8 mouse cellular contexts compared by ENCODE assay signal in the genomic region with DNA sequence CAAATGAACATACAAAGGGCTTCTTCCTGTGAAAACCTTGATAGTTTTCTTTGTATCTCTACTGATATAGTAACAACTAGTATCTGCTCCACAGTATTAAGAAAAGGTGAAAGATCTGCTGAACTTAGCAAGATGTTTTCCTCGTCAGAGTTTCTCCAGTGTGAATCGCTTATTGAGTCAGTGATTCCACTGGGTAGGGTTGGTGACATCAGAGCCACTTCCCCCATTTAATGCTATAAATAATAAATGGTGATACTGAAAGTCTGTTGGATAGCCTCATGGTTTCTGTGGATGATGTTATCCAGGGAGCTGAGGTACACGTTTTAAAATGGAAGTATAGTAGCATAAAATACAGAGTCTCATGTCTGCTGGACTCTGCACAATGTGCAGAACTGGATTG. TPM values are rescaled to one million over a fixed set of nuclear protein-coding genes. Genes with fewer than 3 reads are reported as not detected.
DNase-seq lines count a peak whose midpoint lies in the region; ATAC-seq and TF ChIP-seq lines count a peak whose summit lies in the region.

No protein-coding gene starts in this region.

- intact Hi-C loops in heart, postnatal 14 days (cut with DNase I): no loop called here

- TF ChIP-seq CTCF in E14TG2a.4 (conservative IDR thresholded peaks at IDR 0.05; ENCODE audit: low read length): no peak

- no peak for DNase-seq in heart, postnatal 14 days
- DNase-seq in right cerebral cortex, postnatal 25 days: no peak
- DNase-seq in testis, postnatal 14 days (ENCODE audit: low spot score): no peak
- DNase-seq in frontal cortex, postnatal 10 days (ENCODE audit: low spot score in 2 of 2): no peak

- H3K27me3 ChIP-seq in heart, embryonic 11.5 days (ENCODE audit: control insufficient read depth, insufficient read depth, low read length): no peaks in the 10 kb centered on the region
- H3K27me3 ChIP-seq in E14TG2a.4 (ENCODE audit: insufficient read depth, low read length): no peaks in the 10 kb centered on the region
- no peaks in the 10 kb centered on the region for H3K27me3 ChIP-seq in heart, embryonic 16.5 days (ENCODE audit: control insufficient read depth, insufficient read depth, low read length)
- no peaks in the 10 kb centered on the region for H3K27me3 ChIP-seq in megakaryocyte, embryonic 14.5 days (replicated peaks)

- WGBS in heart, embryonic 11.5 days (ENCODE audit: insufficient replicate concordance): 29% methylated on average over 3 of the region's 3 CpGs
- 12% methylated on average over 3 of the region's 3 CpGs for WGBS in heart, embryonic 16.5 days

- H3K27ac ChIP-seq in heart, embryonic 11.5 days (ENCODE audit: low read depth, low read length): 0 out of 2 replicates have a peak overlapping the region, but pooled peaks have one; percentile 98
- H3K27ac ChIP-seq in heart, embryonic 16.5 days (ENCODE audit: low read length): peak overlapping the region; percentile 97

- ATAC-seq in heart, embryonic 11.5 days (replicated peaks; ENCODE audit: insufficient number of reproducible peaks, low FRiP score, low TSS enrichment): no peak
- no peak for ATAC-seq in heart, embryonic 16.5 days (replicated peaks; ENCODE audit: extremely low read depth, insufficient read depth, low FRiP score)

- peak overlapping the region; percentile 97 for H3K9ac ChIP-seq in heart, embryonic 11.5 days (ENCODE audit: low read depth, low read length)
- peak overlapping the region; percentile 98 for H3K9ac ChIP-seq in heart, embryonic 16.5 days (ENCODE audit: low read length)

- H3K36me3 ChIP-seq in heart, embryonic 11.5 days (ENCODE audit: control insufficient read depth, insufficient read depth, low read length): no peaks in the 10 kb centered on the region
- H3K36me3 ChIP-seq in E14TG2a.4 (ENCODE audit: insufficient read depth, low read length): peaks cover 10% of the 10 kb centered on the region
- H3K36me3 ChIP-seq in heart, embryonic 16.5 days (ENCODE audit: control insufficient read depth, insufficient read depth): no peaks in the 10 kb centered on the region
- peaks cover 17% of the 10 kb centered on the region for H3K36me3 ChIP-seq in megakaryocyte, embryonic 14.5 days (replicated peaks; ENCODE audit: low read length)

- H3K4me3 ChIP-seq in heart, embryonic 11.5 days (ENCODE audit: low read depth, low read length): peak overlapping the region; percentile 78
- H3K4me3 ChIP-seq in E14TG2a.4 (replicated peaks; ENCODE audit: low read length): peak overlapping the region; percentile 94
- peak overlapping the region; percentile 97 for H3K4me3 ChIP-seq in heart, embryonic 16.5 days (ENCODE audit: low read length)
- peak overlapping the region; percentile 97 for H3K4me3 ChIP-seq in megakaryocyte, embryonic 14.5 days (replicated peaks)

- H3K9me3 ChIP-seq in heart, embryonic 11.5 days (replicated peaks; ENCODE audit: control insufficient read depth, low read length): no peaks in the 10 kb centered on the region
- H3K9me3 ChIP-seq in E14TG2a.4 (ENCODE audit: low read length): no peaks in the 10 kb centered on the region
- no peaks in the 10 kb centered on the region for H3K9me3 ChIP-seq in heart, embryonic 16.5 days (replicated peaks; ENCODE audit: control insufficient read depth, low read length)
- H3K9me3 ChIP-seq in megakaryocyte, embryonic 14.5 days: no peaks in the 10 kb centered on the region

- peaks cover 22% of the 10 kb centered on the region for H3K4me1 ChIP-seq in heart, embryonic 11.5 days (ENCODE audit: control insufficient read depth, insufficient read depth, low read length)
- peaks cover 51% of the 10 kb centered on the region for H3K4me1 ChIP-seq in E14TG2a.4 (replicated peaks; ENCODE audit: low read depth, low read length)
- H3K4me1 ChIP-seq in heart, embryonic 16.5 days (ENCODE audit: control insufficient read depth, insufficient read depth, low read length): peaks cover 33% of the 10 kb centered on the region
- H3K4me1 ChIP-seq in megakaryocyte, embryonic 14.5 days: peaks cover 61% of the 10 kb centered on the region

- peak overlapping the region; percentile 96 for H3K4me2 ChIP-seq in heart, embryonic 11.5 days
- peak overlapping the region; percentile 82 for H3K4me2 ChIP-seq in heart, embryonic 16.5 days (ENCODE audit: low read depth, low read length)

RNA-seq across cellular contexts. Expression of gene Fbxw11, which starts 1.5 kb away (rescaled TPM):
- 51.0 and 74.8 TPM in 2 replicates for polyA plus RNA-seq in heart, embryonic 11.5 days (2014; fragmentation: Nextera tagmentation; extraction: Ambion mirVana)
- 10 to 100 TPM; 51.0 to 55.4 TPM for total RNA-seq in heart, postnatal 14 days (2021)
- polyA plus RNA-seq in heart, embryonic 16.5 days (2015; fragmentation: Nextera tagmentation; extraction: Ambion mirVana): 63.5 and 70.5 TPM in 2 replicates
- 2.9 and 13.1 TPM in 2 replicates for polyA plus RNA-seq in megakaryocyte, embryonic 14.5 days (2012; ENCODE audit: insufficient read depth, low replicate concordance)
